Mouse (Mus musculus) E14TG2a.4 (cell line): ENCODE results near the gene Sgpp2.

ENCODE experiments used
- H3K27me3 ChIP-seq: 2 replicates; pipeline ENCODE4 v1.6.1; 2014; ENCODE audit warnings: low read length, control low read depth; ENCODE audit not compliant: insufficient read depth
- H3K36me3 ChIP-seq: 2 replicates; pipeline ENCODE4 v1.6.1; 2014; ENCODE audit warnings: low read length, control low read depth; ENCODE audit not compliant: insufficient read depth
- H3K4me1 ChIP-seq: replicated peaks from 2 replicates; pipeline ENCODE4 v1.6.1; 2014; ENCODE audit warnings: low read depth, low read length, control low read depth
- H3K4me3 ChIP-seq: replicated peaks from 2 replicates; pipeline ENCODE4 v1.5.1; 2014; ENCODE audit warnings: mild to moderate bottlenecking, low read length
- H3K9me3 ChIP-seq: 2 replicates; pipeline ENCODE4 v1.6.1; 2014; ENCODE audit warnings: low read length, control low read depth
- CTCF ChIP-seq: conservative IDR thresholded peaks from 2 replicates; pipeline ENCODE4 v1.5.1; 2014; ENCODE audit warnings: low read length
- NANOG ChIP-seq: IDR thresholded peaks from 2 replicates; pipeline ENCODE4 v1.6.1; 2014; ENCODE audit warnings: borderline replicate concordance, low read length, mixed read lengths
- POU5F1 ChIP-seq: IDR thresholded peaks from 2 replicates; pipeline ENCODE4 v1.6.1; 2014; ENCODE audit warnings: low read length, borderline replicate concordance

The Sgpp2 gene

GRCm38 (mm10) chr1:78420271-78420670, 110.1 kb downstream of the Sgpp2 start:
- TF ChIP-seq NANOG: no peak; the same call in 1 of the 2 replicates
- no peak for TF ChIP-seq CTCF
- TF ChIP-seq POU5F1: no peak
- H3K9me3 ChIP-seq: no peaks in the 10 kb centered on the region
- H3K4me1 ChIP-seq: peaks cover 24% of the 10 kb centered on the region
- H3K36me3 ChIP-seq: peaks cover 80% of the 10 kb centered on the region
- no peak overlapping the region for H3K4me3 ChIP-seq
- no peaks in the 10 kb centered on the region for H3K27me3 ChIP-seq

- peaks cover 90% of the 10 kb centered on the region for H3K36me3 ChIP-seq
- no peak for TF ChIP-seq CTCF
- no peak for TF ChIP-seq NANOG
- TF ChIP-seq POU5F1: no peak
- H3K9me3 ChIP-seq: no peaks in the 10 kb centered on the region
- H3K4me3 ChIP-seq: no peak overlapping the region
- no peaks in the 10 kb centered on the region for H3K27me3 ChIP-seq
- peaks cover 24% of the 10 kb centered on the region for H3K4me1 ChIP-seq
Measured at GRCm38 (mm10) chr1:78421749-78422148, 111.6 kb downstream of the Sgpp2 start.

- Histone ChIP-seq H3K4me1 (peaks cover 24% of the 10 kb centered on the region), H3K27me3 (no peaks in the 10 kb centered on the region), H3K9me3 (no peaks in the 10 kb centered on the region), H3K4me3 (no peak overlapping the region), H3K36me3 (peaks cover 84% of the 10 kb centered on the region)
- TF ChIP-seq NANOG: no peak
- TF ChIP-seq CTCF: no peak
- TF ChIP-seq POU5F1: no peak
Measured at GRCm38 (mm10) chr1:78422576-78422975, 112.4 kb downstream of the Sgpp2 start.

GRCm38 (mm10) chr1:78424848-78425247, 114.7 kb downstream of the Sgpp2 start:
- no peak overlapping the region for H3K4me3 ChIP-seq
- no peak for TF ChIP-seq POU5F1
- no peak for TF ChIP-seq NANOG
- TF ChIP-seq CTCF: no peak
- H3K4me1 ChIP-seq: peaks cover 23% of the 10 kb centered on the region
- peaks cover 74% of the 10 kb centered on the region for H3K36me3 ChIP-seq
- no peaks in the 10 kb centered on the region for H3K9me3 ChIP-seq
- H3K27me3 ChIP-seq: no peaks in the 10 kb centered on the region

GRCm38 (mm10) chr1:78425309-78425708, 115.2 kb downstream of the Sgpp2 start:
- peaks cover 19% of the 10 kb centered on the region for H3K4me1 ChIP-seq
- H3K27me3 ChIP-seq: no peaks in the 10 kb centered on the region
- H3K36me3 ChIP-seq: peaks cover 75% of the 10 kb centered on the region
- TF ChIP-seq POU5F1: no peak
- no peak overlapping the region for H3K4me3 ChIP-seq
- H3K9me3 ChIP-seq: no peaks in the 10 kb centered on the region

- TF ChIP-seq CTCF (no peak), NANOG (no peak), POU5F1 (no peak)
Measured at GRCm38 (mm10) chr1:78425793-78426700, 115.9 kb downstream of the Sgpp2 start.

GRCm38 (mm10) chr1:78426841-78427240, 116.7 kb downstream of the Sgpp2 start:
- Histone ChIP-seq H3K9me3 (no peaks in the 10 kb centered on the region), H3K4me1 (peaks cover 11% of the 10 kb centered on the region; the same call in 1 of the 2 replicates), H3K36me3 (peaks cover 73% of the 10 kb centered on the region), H3K4me3 (no peak overlapping the region), H3K27me3 (no peaks in the 10 kb centered on the region)
- no peak for TF ChIP-seq CTCF

More at GRCm38 (mm10) chr1:78425793-78426700, 115.9 kb downstream of the Sgpp2 start:
- Histone ChIP-seq H3K4me3 (no peak overlapping the region), H3K4me1 (peaks cover 12% of the 10 kb centered on the region; the same call in 1 of the 2 replicates), H3K27me3 (no peaks in the 10 kb centered on the region), H3K9me3 (no peaks in the 10 kb centered on the region), H3K36me3 (peaks cover 73% of the 10 kb centered on the region)

GRCm38 (mm10) chr1:78428851-78429250, 118.7 kb downstream of the Sgpp2 start:
- 0 out of 2 replicates have a peak, but pooled peaks cover 2% of the 10 kb centered on the region for H3K4me1 ChIP-seq
- no peak overlapping the region for H3K4me3 ChIP-seq
- no peaks in the 10 kb centered on the region for H3K27me3 ChIP-seq
- H3K36me3 ChIP-seq: peaks cover 69% of the 10 kb centered on the region
- H3K9me3 ChIP-seq: no peaks in the 10 kb centered on the region
- TF ChIP-seq NANOG: no peak
- no peak for TF ChIP-seq POU5F1
- no peak for TF ChIP-seq CTCF
